Comparison of ENCODE assay signal across 11 mouse cellular contexts in the genomic region with DNA sequence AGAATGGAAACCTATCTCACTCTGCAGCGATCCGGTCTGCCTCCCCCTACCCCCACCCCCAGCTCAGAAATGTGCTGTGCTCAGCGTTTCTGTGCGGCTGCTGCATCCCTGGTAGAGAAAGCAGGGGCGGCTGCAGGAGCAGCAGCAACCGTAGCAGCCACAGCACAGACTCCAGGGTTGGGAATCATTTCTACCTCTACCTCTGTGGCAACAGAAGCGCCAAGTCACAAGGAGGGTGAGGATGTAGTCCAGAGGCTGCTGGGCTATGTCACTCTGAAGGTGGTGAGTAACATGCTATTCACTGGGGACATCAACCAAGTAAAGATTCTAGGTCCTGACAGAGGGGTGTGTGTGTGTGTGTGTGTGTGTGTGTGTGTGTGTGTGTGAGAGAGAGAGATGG.
A peak's percentile ranks its signal among the peaks of the same experiment; 100 is the strongest.
DNase-seq lines count a peak whose midpoint lies in the region; ATAC-seq and TF ChIP-seq lines count a peak whose summit lies in the region.
"Had no signal": no experiment of that assay in that cellular context is flagged by ENCODE, and none has a peak within 500 bp of the region (broad histone marks: within the 10 kb centered on the region; RNA-seq: fewer than 3 reads in every experiment).

No protein-coding gene starts in this region.

- no peak for TF ChIP-seq CTCF in layer of hippocampus, adult 2 months (conservative IDR thresholded peaks at IDR 0.05)
- no peak for TF ChIP-seq CTCF in stomach, postnatal 0 days (IDR thresholded peaks at IDR 0.05; ENCODE audit: low read depth)

- H3K27ac ChIP-seq in layer of hippocampus, adult 2 months = peak overlapping the region; percentile 94
- H3K27ac ChIP-seq in forebrain, embryonic 15.5 days (replicated peaks) = peak overlapping the region; percentile 79
- peak overlapping the region; percentile 85 for H3K27ac ChIP-seq in midbrain, embryonic 16.5 days (ENCODE audit: low read length)
- H3K27ac ChIP-seq in stomach, postnatal 0 days (replicated peaks) = no peak overlapping the region

- no peak for TF ChIP-seq EP300 in stomach, postnatal 0 days (optimal IDR thresholded peaks at IDR 0.05)

- H3K36me3 ChIP-seq in forebrain, embryonic 15.5 days = no peaks in the 10 kb centered on the region
- no peaks in the 10 kb centered on the region for H3K36me3 ChIP-seq in midbrain, embryonic 16.5 days (ENCODE audit: control insufficient read depth, insufficient read depth, low read length)
- H3K36me3 ChIP-seq in stomach, postnatal 0 days (ENCODE audit: control insufficient read depth, insufficient read depth, low read length) = no peaks in the 10 kb centered on the region

- H3K9me3 ChIP-seq in forebrain, embryonic 15.5 days = no peaks in the 10 kb centered on the region
- H3K9me3 ChIP-seq in midbrain, embryonic 16.5 days (replicated peaks; ENCODE audit: control insufficient read depth, low read length, poor library complexity, severe bottlenecking) = no peaks in the 10 kb centered on the region
- H3K9me3 ChIP-seq in stomach, postnatal 0 days (ENCODE audit: control insufficient read depth, low read length) = no peaks in the 10 kb centered on the region

- peaks cover 18% of the 10 kb centered on the region for H3K4me1 ChIP-seq in forebrain, embryonic 15.5 days
- H3K4me1 ChIP-seq in midbrain, embryonic 16.5 days (ENCODE audit: control insufficient read depth, insufficient read depth, low read length) = peaks cover 17% of the 10 kb centered on the region
- H3K4me1 ChIP-seq in stomach, postnatal 0 days (replicated peaks; ENCODE audit: control insufficient read depth, insufficient read depth) = no peaks in the 10 kb centered on the region

- DNase-seq in layer of hippocampus, adult 2 months (ENCODE audit: low spot score in 2 of 2) = no peak
- DNase-seq in layer of hippocampus, adult 9-10 months (ENCODE audit: low spot score) = no peak
- DNase-seq in NIH3T3 (ENCODE audit: low read depth) = peak; percentile 54
- no peak for DNase-seq in thymus, postnatal 4 days
- DNase-seq in kidney, postnatal 14 days = no peak
- DNase-seq in stomach, postnatal 0 days (ENCODE audit: low spot score) = no peak
- DNase-seq: gastrocnemius, postnatal 36 days; heart, postnatal 14 days; thymus, adult 2 months had no signal

- peak overlapping the region; percentile 32 for H3K9ac ChIP-seq in forebrain, embryonic 15.5 days (replicated peaks)
- peak overlapping the region; percentile 69 for H3K9ac ChIP-seq in midbrain, embryonic 16.5 days (ENCODE audit: low read depth, low read length)
- H3K9ac ChIP-seq in stomach, postnatal 0 days (ENCODE audit: low read length) = no peak overlapping the region

- H3K4me2 ChIP-seq in forebrain, embryonic 15.5 days (replicated peaks) = peak overlapping the region; percentile 36
- peak overlapping the region; percentile 54 for H3K4me2 ChIP-seq in midbrain, embryonic 16.5 days (ENCODE audit: low read length)
- no peak overlapping the region for H3K4me2 ChIP-seq in stomach, postnatal 0 days (replicated peaks; ENCODE audit: low read depth)

- 49% methylated on average over 7 of the region's 7 CpGs for WGBS in forebrain, embryonic 15.5 days
- 26% methylated on average over 7 of the region's 7 CpGs for WGBS in midbrain, embryonic 16.5 days
- 58% methylated on average over 7 of the region's 7 CpGs for WGBS in stomach, postnatal 0 days

- no peaks in the 10 kb centered on the region for H3K27me3 ChIP-seq in forebrain, embryonic 15.5 days
- H3K27me3 ChIP-seq in midbrain, embryonic 16.5 days (ENCODE audit: control insufficient read depth, insufficient read depth, low read depth, low read length) = no peaks in the 10 kb centered on the region
- H3K27me3 ChIP-seq in stomach, postnatal 0 days (ENCODE audit: control insufficient read depth, insufficient read depth, low read length) = no peaks in the 10 kb centered on the region

- peak overlapping the region; percentile 63 for H3K4me3 ChIP-seq in layer of hippocampus, adult 2 months
- H3K4me3 ChIP-seq in forebrain, embryonic 15.5 days = peak overlapping the region; percentile 30
- H3K4me3 ChIP-seq in midbrain, embryonic 16.5 days (ENCODE audit: low read depth, low read length) = peak overlapping the region; percentile 36
- no peak overlapping the region for H3K4me3 ChIP-seq in stomach, postnatal 0 days (ENCODE audit: low read depth, low read length)

- peak; percentile 74 for ATAC-seq in forebrain, embryonic 15.5 days (replicated peaks)
- ATAC-seq in midbrain, embryonic 16.5 days = peak; percentile 73
- ATAC-seq in stomach, postnatal 0 days (ENCODE audit: low FRiP score, low TSS enrichment) = no peak
